Mouse (Mus musculus) megakaryocyte, adult 5-6 weeks (primary cell): ENCODE results near the gene Vstm2b. TPM values are rescaled to one million over a fixed set of nuclear protein-coding genes. Genes with fewer than 3 reads are reported as not detected.

Experiments used
- ATAC-seq: 2 replicates; pipeline ENCODE4 v1.8.0; 2016; ENCODE audit warnings: mild to moderate bottlenecking, inconsistent platforms; ENCODE audit not compliant: poor library complexity, severe bottlenecking
- total RNA-seq, 2 experiments: library from RNA; stranded (forward) in 1 of 2; stranded (reverse) in 1 of 2; fragments of 153-499, 151-499 nt in 1 of 2; fragments of 221-1000, 200-1000 nt in 1 of 2; gene quantifications; 2 replicates each; pipeline versions ENCODE4 v1.2.3 to v1.2.4; 2015 to 2017

Vstm2b gene
- total RNA-seq (2015): not detected in 2 replicates
- not detected in 2 replicates for total RNA-seq (2017)

GRCm38 (mm10) chr7:40898096-40898710 is at the start of gene Vstm2b:
Gene Vstm2b (plus strand): TSS chr7:40898328.
- no peak for ATAC-seq

- no peak for ATAC-seq
Measured at GRCm38 (mm10) chr7:40856088-40856625, 42.0 kb upstream of the Vstm2b start.

DNA sequence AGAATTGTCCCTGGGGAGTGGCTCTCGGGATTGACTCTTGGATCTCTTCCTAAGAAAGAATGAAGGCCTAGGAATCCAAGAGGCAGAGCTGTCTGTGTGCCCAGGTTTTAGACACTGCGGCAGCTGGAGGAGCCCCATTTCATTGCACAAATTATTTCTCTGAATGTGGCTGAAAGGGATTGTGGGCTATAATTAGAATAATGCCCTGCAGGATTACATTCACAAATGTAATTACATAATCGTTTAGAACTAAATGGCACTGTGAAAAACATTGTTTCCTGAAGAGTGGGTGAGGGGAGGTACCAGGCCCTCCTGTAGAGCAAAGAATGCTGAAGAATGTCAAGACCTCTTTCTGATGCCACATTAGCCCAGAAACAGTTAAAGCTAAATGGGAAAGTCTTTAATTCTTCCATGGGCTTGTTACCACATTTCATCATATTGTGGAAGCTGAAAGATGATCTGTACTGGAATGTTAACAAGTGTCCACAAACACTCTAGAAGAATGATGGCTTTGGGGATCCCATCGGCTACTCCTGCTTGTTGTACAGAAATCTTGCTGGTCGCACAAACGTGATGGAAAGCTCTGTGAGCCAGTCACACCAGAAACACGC is 24.6 kb upstream of the Vstm2b start:
- ATAC-seq: no peak

- no peak for ATAC-seq
Measured at GRCm38 (mm10) chr7:40884855-40885489, 13.2 kb upstream of the Vstm2b start.

DNA sequence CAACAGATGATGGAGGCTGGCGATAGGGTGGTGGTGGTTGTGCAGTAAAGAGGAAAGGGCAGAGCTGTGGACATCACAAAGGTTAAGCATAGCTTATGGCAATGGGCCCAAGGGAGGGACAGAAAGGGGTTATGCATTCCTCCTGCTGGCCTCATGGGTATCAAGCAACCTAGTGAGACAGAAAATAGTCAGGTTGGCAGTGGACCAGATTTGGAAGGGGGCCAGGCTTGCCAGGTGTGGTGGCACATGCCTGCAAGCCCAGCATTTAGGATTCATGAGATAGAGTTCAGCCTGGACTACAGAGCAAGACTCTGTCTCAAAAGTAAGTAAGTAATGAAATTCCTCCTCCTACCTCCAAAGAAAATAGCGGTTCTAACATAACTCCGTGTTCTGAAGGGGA is 9.8 kb upstream of the Vstm2b start:
- no peak for ATAC-seq

DNA sequence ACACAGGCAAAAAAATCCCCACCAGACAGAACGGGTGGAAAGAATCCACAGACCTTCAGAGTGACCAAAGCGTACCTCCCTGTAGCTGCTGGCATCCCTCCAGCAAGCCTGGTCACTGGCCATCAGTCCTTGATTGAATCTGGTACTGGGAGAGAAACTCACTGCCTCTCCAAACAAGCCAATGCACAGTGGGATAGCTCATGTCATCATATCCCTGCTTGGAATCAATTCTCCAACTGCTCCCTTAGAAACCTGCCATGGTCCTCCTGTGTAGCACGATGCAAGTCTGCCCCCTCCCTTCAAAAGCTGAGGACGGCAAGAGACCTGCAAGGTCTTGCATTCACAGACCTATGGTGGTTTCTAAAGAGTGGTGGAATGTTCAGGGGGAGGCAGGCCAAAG is 1.2 kb upstream of the Vstm2b start:
- ATAC-seq: no peak

- no peak for ATAC-seq
Measured at GRCm38 (mm10) chr7:40898711-40899375, 715 bp downstream of the Vstm2b start.

GRCm38 (mm10) chr7:40899376-40900265 is 1.5 kb downstream of the Vstm2b start:
- ATAC-seq: no peak

DNA sequence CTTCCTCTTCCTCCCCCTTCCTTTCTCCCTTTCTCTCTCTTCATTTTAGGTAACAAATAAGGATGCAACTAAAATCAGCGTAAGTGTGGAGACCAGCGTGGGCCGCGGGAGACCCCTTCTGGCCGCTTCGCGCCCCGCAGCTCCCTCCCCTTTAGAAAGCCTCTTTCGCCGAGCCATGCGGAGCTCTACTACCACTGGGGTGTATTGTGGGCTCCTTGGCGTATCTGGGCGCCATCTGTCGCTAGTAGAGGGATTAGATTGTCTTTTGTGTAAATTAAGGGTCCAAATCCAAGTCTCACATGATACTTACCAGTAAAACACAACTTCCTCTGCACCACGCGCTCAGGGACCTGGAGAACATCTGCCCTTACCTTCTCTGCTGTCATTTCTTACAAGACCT is 3.1 kb downstream of the Vstm2b start:
- ATAC-seq: no peak

- no peak for ATAC-seq
Measured at GRCm38 (mm10) chr7:40902506-40902905, 4.4 kb downstream of the Vstm2b start.

DNA sequence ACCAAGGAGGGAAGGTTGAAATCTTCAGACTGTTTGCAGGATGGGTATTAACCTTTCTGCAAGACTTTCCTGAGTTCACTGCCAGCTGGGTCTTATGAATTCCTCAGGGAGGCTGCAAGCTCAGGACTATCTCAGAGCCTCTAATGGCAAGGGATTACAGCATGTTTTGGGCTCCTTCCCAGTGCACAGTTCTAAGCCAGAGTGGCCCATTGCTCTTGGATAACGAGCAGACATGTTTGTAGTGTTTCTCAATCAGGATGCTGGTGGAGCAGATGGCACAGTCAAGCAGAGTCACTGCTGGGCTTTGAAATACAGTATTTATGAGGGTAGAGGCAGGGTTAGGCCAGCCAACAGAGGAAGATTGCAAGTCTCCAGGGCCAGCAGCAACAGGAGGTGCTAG is 8.4 kb downstream of the Vstm2b start:
- ATAC-seq: no peak

GRCm38 (mm10) chr7:40916761-40917160 is 18.6 kb downstream of the Vstm2b start:
- no peak for ATAC-seq

DNA sequence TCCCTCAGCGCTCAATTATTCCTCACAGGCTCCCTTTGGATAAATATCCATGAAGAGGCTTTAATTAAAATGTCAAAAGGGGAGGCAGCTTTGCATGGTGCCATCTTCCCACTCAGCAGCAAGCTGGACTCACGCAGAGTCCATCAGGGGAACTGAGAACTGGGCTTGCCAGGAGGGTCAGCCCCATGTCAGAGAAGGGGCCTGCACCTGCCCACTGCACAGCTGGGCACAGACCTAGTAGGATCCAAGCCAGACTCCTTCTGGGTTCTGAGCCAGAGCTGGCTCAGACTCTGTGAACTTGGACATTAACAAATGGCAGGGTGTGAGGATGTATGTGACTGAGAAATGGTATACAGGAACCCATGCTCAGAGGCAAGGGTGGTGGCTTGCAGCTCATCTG is 22.0 kb downstream of the Vstm2b start:
- ATAC-seq: no peak

GRCm38 (mm10) chr7:40921281-40921680 is 23.2 kb downstream of the Vstm2b start:
- ATAC-seq: no peak

- no peak for ATAC-seq
Measured at GRCm38 (mm10) chr7:40922871-40923270, 24.7 kb downstream of the Vstm2b start.

DNA sequence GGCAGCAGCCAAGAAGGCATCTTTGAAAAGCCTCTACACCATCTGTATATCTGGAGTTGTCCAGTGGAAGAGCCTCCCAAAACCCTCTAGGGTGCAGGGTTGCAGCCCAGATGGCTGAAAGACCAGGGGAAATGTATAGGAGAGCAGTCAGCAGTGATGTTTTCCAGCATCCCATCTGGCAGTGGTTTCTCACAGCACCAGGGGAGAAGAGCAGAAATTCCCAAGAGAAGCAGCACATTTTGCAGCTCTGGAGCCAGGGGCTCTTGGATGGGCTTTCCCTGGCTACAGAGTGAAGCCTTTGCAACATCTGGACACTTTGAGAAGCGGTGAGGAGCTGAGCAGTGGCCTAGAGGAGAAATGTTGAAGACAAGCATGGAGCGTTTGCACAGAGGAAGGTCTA is 30.3 kb downstream of the Vstm2b start:
- no peak for ATAC-seq

GRCm38 (mm10) chr7:40936617-40937212 is 38.6 kb downstream of the Vstm2b start:
- ATAC-seq: no peak

DNA sequence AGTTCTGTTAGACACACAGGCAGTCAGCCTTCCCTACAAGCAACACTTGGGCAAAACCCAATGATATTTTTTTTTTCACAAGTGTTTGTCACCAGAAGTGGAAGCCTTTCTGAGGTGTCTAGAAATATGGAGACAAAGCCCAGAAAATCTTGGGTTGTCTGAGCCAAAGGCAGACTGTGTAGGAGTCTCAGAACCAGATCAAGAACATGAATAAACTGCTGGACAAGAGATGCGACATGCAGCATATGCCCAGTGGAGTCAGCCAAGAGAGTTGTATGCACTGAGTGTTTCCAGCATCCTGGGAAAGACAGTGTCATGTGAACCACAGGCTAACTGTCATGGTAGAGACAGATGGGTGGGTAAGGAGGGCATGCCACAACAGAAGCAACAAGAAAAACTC is 41.2 kb downstream of the Vstm2b start:
- no peak for ATAC-seq

DNA sequence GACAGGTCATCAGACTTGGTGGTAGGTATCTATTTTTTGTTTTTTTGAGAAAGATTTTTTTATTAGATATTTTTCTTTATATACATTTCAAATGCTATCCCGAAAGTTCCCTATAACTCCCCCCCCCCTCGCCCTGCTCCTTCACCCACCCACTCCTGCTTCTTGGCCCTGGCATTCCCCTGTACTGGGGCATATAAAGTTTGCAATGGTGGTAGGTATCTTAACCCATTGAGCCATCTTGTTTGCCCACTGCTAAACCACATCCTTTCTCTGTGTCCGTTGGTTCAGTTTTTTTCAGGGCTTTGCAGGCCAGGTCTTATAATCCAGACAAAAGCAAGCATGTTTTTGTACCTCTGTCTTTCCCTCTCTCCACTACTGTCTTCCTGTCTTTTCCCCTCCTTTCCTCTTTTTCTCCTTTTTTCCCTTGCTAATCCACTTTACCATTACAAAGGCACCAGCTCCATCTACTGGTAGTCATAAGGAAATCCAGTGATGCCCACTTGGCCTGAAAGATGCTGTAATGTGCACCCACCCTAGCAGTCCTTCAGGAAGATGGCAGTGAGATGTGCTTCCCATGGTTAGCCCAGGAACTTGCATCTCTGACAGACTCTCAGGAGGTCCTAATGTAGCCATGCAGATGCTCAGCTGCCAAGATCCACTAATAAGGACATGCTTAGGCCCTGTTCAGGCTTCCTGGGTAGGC is 44.3 kb downstream of the Vstm2b start:
- ATAC-seq: no peak
